Mouse (Mus musculus): ENCODE results near the gene Rprd1b.

- TF ChIP-seq CTCF (IDR thresholded peaks at IDR 0.05; ENCODE audit: low read depth) (no peak), EP300 (IDR thresholded peaks at IDR 0.05; ENCODE audit: low read depth) (no peak)
These were observed 49.1 kb upstream of the Rprd1b start for GRCm38 (mm10) chr2:157979241-157979640.
